Mouse (Mus musculus) lung, postnatal 14 days (tissue): ENCODE results near the gene Hsd11b1.
A peak's percentile ranks its signal among the peaks of the same experiment; 100 is the strongest.

Experiments used
- DNase-seq: peaks from one replicate; pipeline ENCODE4 v3.0.0; 2021

Gene Hsd11b1

GRCm38 (mm10) chr1:193242863-193243262 is 21.0 kb downstream of the Hsd11b1 start:
- no peak for DNase-seq

GRCm38 (mm10) chr1:193242238-193242637 is 21.6 kb downstream of the Hsd11b1 start:
- peak; percentile 81 for DNase-seq

- DNase-seq = no peak
Measured at GRCm38 (mm10) chr1:193241436-193241835, 22.4 kb downstream of the Hsd11b1 start.

GRCm38 (mm10) chr1:193238426-193238825 is 25.4 kb downstream of the Hsd11b1 start:
- DNase-seq = no peak

- DNase-seq = no peak
Measured at GRCm38 (mm10) chr1:193234930-193235329, 28.9 kb downstream of the Hsd11b1 start.

- DNase-seq = no peak
Measured at GRCm38 (mm10) chr1:193234130-193234645, 29.7 kb downstream of the Hsd11b1 start.

GRCm38 (mm10) chr1:193232732-193233131 is 31.1 kb downstream of the Hsd11b1 start:
- DNase-seq = no peak

- no peak for DNase-seq
Measured at GRCm38 (mm10) chr1:193230935-193231334, 32.9 kb downstream of the Hsd11b1 start.

GRCm38 (mm10) chr1:193230531-193230930 is 33.3 kb downstream of the Hsd11b1 start:
- DNase-seq = no peak

- DNase-seq = no peak
Measured at GRCm38 (mm10) chr1:193229570-193229969, 34.3 kb downstream of the Hsd11b1 start.

GRCm38 (mm10) chr1:193227537-193227936 is 36.3 kb downstream of the Hsd11b1 start:
- DNase-seq = no peak

GRCm38 (mm10) chr1:193226724-193227522 is 37.0 kb downstream of the Hsd11b1 start:
- DNase-seq = no peak

GRCm38 (mm10) chr1:193226114-193226513 is 37.8 kb downstream of the Hsd11b1 start:
- DNase-seq = no peak

- DNase-seq = no peak
Measured at GRCm38 (mm10) chr1:193225531-193225930, 38.3 kb downstream of the Hsd11b1 start.

- DNase-seq = no peak
Measured at GRCm38 (mm10) chr1:193220408-193220807, 43.5 kb downstream of the Hsd11b1 start.

GRCm38 (mm10) chr1:193216000-193216399 is 47.9 kb downstream of the Hsd11b1 start:
- no peak for DNase-seq

- DNase-seq = peak; percentile 36
Measured at GRCm38 (mm10) chr1:193214053-193214452, 49.8 kb downstream of the Hsd11b1 start.

GRCm38 (mm10) chr1:193211371-193211770 is 52.5 kb downstream of the Hsd11b1 start:
- DNase-seq = no peak

- DNase-seq = peak; percentile 66
Measured at GRCm38 (mm10) chr1:193208178-193208577, 55.7 kb downstream of the Hsd11b1 start.

- DNase-seq = no peak
Measured at GRCm38 (mm10) chr1:193207503-193207902, 56.4 kb downstream of the Hsd11b1 start, which contains the start of gene Lamb3. Lamb3 (plus strand) TSS chr1:193207699.

- DNase-seq = no peak
Measured at GRCm38 (mm10) chr1:193205431-193205830, 58.4 kb downstream of the Hsd11b1 start.

- no peak for DNase-seq
Measured at GRCm38 (mm10) chr1:193203821-193204220, 60.1 kb downstream of the Hsd11b1 start.

GRCm38 (mm10) chr1:193201383-193201778 is 62.5 kb downstream of the Hsd11b1 start, which contains the start of gene Traf3ip3:
Traf3ip3 (minus strand) TSS chr1:193201703.
- DNase-seq = peak; percentile 28

- DNase-seq = no peak
Measured at GRCm38 (mm10) chr1:193200640-193201382, 63.1 kb downstream of the Hsd11b1 start.
